Mouse (Mus musculus) hindbrain, embryonic 10.5 days (tissue): ENCODE measurements at regions not wholly inside any gene's neighbourhood (a gene's known extent, or its start where the extent isn't known, plus 50 kb on each side); places are given as distances from the start of the nearest gene placed in this dataset.
A peak's percentile ranks its signal among the peaks of the same experiment; 100 is the strongest.

ENCODE experiments used
- DNase-seq: peaks from one replicate; pipeline ENCODE4 v3.0.0-alpha.2; 2017; ENCODE audit warnings: low spot score
- H3K27ac ChIP-seq: fragments of 300-500 bp; sonication (generic); 2 replicates; pipeline ENCODE4 v1.5.1; 2016; ENCODE audit warnings: mild to moderate bottlenecking, moderate library complexity
- H3K27me3 ChIP-seq: fragments of 300-500 bp; sonication (generic); 2 replicates; pipeline ENCODE4 v1.6.1; 2016; ENCODE audit warnings: mild to moderate bottlenecking; ENCODE audit not compliant: poor library complexity, insufficient read depth, severe bottlenecking
- H3K36me3 ChIP-seq: fragments of 300-500 bp; sonication (generic); 2 replicates; pipeline ENCODE4 v1.6.1; 2016; ENCODE audit warnings: mild to moderate bottlenecking, moderate library complexity
- H3K4me1 ChIP-seq: fragments of 300-500 bp; sonication (generic); replicated peaks from 2 replicates; pipeline ENCODE4 v1.6.1; 2016; ENCODE audit warnings: mild to moderate bottlenecking
- H3K4me3 ChIP-seq: fragments of 300-500 bp; sonication (generic); 2 replicates; pipeline ENCODE4 v1.5.1; 2016; ENCODE audit warnings: mild to moderate bottlenecking, moderate library complexity
- H3K9me3 ChIP-seq: fragments of 300-500 bp; sonication (generic); 2 replicates; pipeline ENCODE4 v1.6.1; 2016; ENCODE audit warnings: mild to moderate bottlenecking, moderate library complexity
- WGBS: fragments of 180-500 bp; shearing (Covaris S2); methylation state at CpG from one replicate; pipeline ENCODE4 v1.1.7; 2016; 5-methylcytosine and 5-hydroxymethylcytosine counted together

GRCm38 (mm10) chr16:69800955-69801598 is 62.5 kb downstream of the Speer2 start:
- WGBS, result 78% methylated on average over 3 of the region's 3 CpGs
- DNase-seq, result no peak
- H3K36me3 ChIP-seq, result no peaks in the 10 kb centered on the region
- H3K27me3 ChIP-seq, result no peaks in the 10 kb centered on the region
- no peaks in the 10 kb centered on the region for H3K9me3 ChIP-seq
- no peak overlapping the region for H3K27ac ChIP-seq
- H3K4me3 ChIP-seq, result no peak overlapping the region
- H3K4me1 ChIP-seq, result no peaks in the 10 kb centered on the region

- no peaks in the 10 kb centered on the region for H3K27me3 ChIP-seq
- H3K4me1 ChIP-seq, result no peaks in the 10 kb centered on the region
- WGBS, result 63% methylated on average over 5 of the region's 5 CpGs
- no peaks in the 10 kb centered on the region for H3K9me3 ChIP-seq
- H3K27ac ChIP-seq, result no peak overlapping the region
- H3K36me3 ChIP-seq, result no peaks in the 10 kb centered on the region
- H3K4me3 ChIP-seq, result no peak overlapping the region
- peak; percentile 5 for DNase-seq
Measured at GRCm38 (mm10) chr16:69796299-69796698, 67.2 kb downstream of the Speer2 start.

- no peaks in the 10 kb centered on the region for H3K4me1 ChIP-seq
- DNase-seq, result no peak
- no peaks in the 10 kb centered on the region for H3K9me3 ChIP-seq
- no peak overlapping the region for H3K4me3 ChIP-seq
- 65% methylated on average over 1 of the region's 1 CpGs for WGBS
- no peaks in the 10 kb centered on the region for H3K27me3 ChIP-seq
- H3K27ac ChIP-seq, result no peak overlapping the region
- no peaks in the 10 kb centered on the region for H3K36me3 ChIP-seq
Measured at GRCm38 (mm10) chr16:69790671-69791070, 72.9 kb downstream of the Speer2 start.

GRCm38 (mm10) chr16:69770768-69771167 is 92.8 kb downstream of the Speer2 start:
- H3K27me3 ChIP-seq, result no peaks in the 10 kb centered on the region
- no peaks in the 10 kb centered on the region for H3K9me3 ChIP-seq
- H3K4me1 ChIP-seq, result no peaks in the 10 kb centered on the region
- no peak overlapping the region for H3K4me3 ChIP-seq
- 85% methylated on average over 1 of the region's 1 CpGs for WGBS
- no peaks in the 10 kb centered on the region for H3K36me3 ChIP-seq
- H3K27ac ChIP-seq, result no peak overlapping the region
- no peak for DNase-seq
